ENCODE assay signal across 7 mouse cellular contexts in genomic region chr11:74925577-74926387, GRCm38 (mm10). TPM values are rescaled to one million over a fixed set of nuclear protein-coding genes. Genes with fewer than 3 reads are reported as not detected.
DNase-seq lines count a peak whose midpoint lies in the region; ATAC-seq lines count a peak whose summit lies in the region.

TSS of gene Smg6 (plus strand) at chr11:74925823.
TSS of gene Srr (minus strand) at chr11:74925948.

- H3K36me3 ChIP-seq in embryonic facial prominence, embryonic 12.5 days: peaks cover 8% of the 10 kb centered on the region
- H3K36me3 ChIP-seq in limb, embryonic 11.5 days (ENCODE audit: control insufficient read depth, insufficient read depth, low read length): peaks cover 4% of the 10 kb centered on the region; the same call in 1 of the 2 replicates
- peaks cover 11% of the 10 kb centered on the region for H3K36me3 ChIP-seq in midbrain, embryonic 14.5 days (ENCODE audit: control insufficient read depth, insufficient read depth, low read length)

- H3K4me1 ChIP-seq in embryonic facial prominence, embryonic 12.5 days: peaks cover 16% of the 10 kb centered on the region
- H3K4me1 ChIP-seq in limb, embryonic 11.5 days (ENCODE audit: control insufficient read depth, insufficient read depth, low read length): peaks cover 7% of the 10 kb centered on the region; the same call in 1 of the 2 replicates
- peaks cover 16% of the 10 kb centered on the region for H3K4me1 ChIP-seq in midbrain, embryonic 14.5 days (ENCODE audit: control insufficient read depth, insufficient read depth, low read length)

- DNase-seq in adrenal gland, postnatal 25 days: peak; percentile 96
- peak; percentile 100 for DNase-seq in heart, adult 11 months
- DNase-seq in kidney, adult 18-20 months: peak; percentile 93
- peak; percentile 98 for DNase-seq in limb, embryonic 11.5 days (ENCODE audit: low spot score)
- DNase-seq in midbrain, embryonic 14.5 days: peak; percentile 99
- DNase-seq in spleen, adult 18-20 months: peak; percentile 88 to 89

- ATAC-seq in embryonic facial prominence, embryonic 12.5 days (ENCODE audit: insufficient number of reproducible peaks, insufficient read depth, low FRiP score, low TSS enrichment): peak; percentile 93
- peak; percentile 94 for ATAC-seq in limb, embryonic 11.5 days (ENCODE audit: insufficient number of reproducible peaks, low FRiP score, low TSS enrichment, low read depth)
- peak; percentile 95 for ATAC-seq in midbrain, embryonic 14.5 days (ENCODE audit: low FRiP score, low TSS enrichment)

- H3K27me3 ChIP-seq in embryonic facial prominence, embryonic 12.5 days: no peaks in the 10 kb centered on the region
- H3K27me3 ChIP-seq in limb, embryonic 11.5 days (ENCODE audit: control insufficient read depth, insufficient read depth, low read length): no peaks in the 10 kb centered on the region
- H3K27me3 ChIP-seq in midbrain, embryonic 14.5 days (ENCODE audit: control insufficient read depth, insufficient read depth, low read length): no peaks in the 10 kb centered on the region

- no peaks in the 10 kb centered on the region for H3K9me3 ChIP-seq in embryonic facial prominence, embryonic 12.5 days
- no peaks in the 10 kb centered on the region for H3K9me3 ChIP-seq in limb, embryonic 11.5 days (ENCODE audit: control insufficient read depth, low read length)
- no peaks in the 10 kb centered on the region for H3K9me3 ChIP-seq in midbrain, embryonic 14.5 days (ENCODE audit: control insufficient read depth, low read length)

- peak within 1 kb of the TSS; percentile 80 for H3K4me3 ChIP-seq in embryonic facial prominence, embryonic 12.5 days
- H3K4me3 ChIP-seq in limb, embryonic 11.5 days (ENCODE audit: low read depth, low read length): peak within 1 kb of the TSS; percentile 98
- H3K4me3 ChIP-seq in midbrain, embryonic 14.5 days (replicated peaks; ENCODE audit: low read depth, low read length): peak within 1 kb of the TSS; percentile 89

- peak within 1 kb of the TSS; percentile 86 for H3K9ac ChIP-seq in embryonic facial prominence, embryonic 12.5 days
- H3K9ac ChIP-seq in limb, embryonic 11.5 days (ENCODE audit: low read length): peak within 1 kb of the TSS; percentile 87
- peak within 1 kb of the TSS; percentile 85 for H3K9ac ChIP-seq in midbrain, embryonic 14.5 days (replicated peaks; ENCODE audit: low read length)

- peak within 1 kb of the TSS; percentile 57 for H3K4me2 ChIP-seq in embryonic facial prominence, embryonic 12.5 days (replicated peaks)
- peak within 1 kb of the TSS; percentile 73 for H3K4me2 ChIP-seq in limb, embryonic 11.5 days (ENCODE audit: low read depth, severe bottlenecking)
- peak within 1 kb of the TSS; percentile 73 for H3K4me2 ChIP-seq in midbrain, embryonic 14.5 days (ENCODE audit: low read length)

- peak within 1 kb of the TSS; percentile 98 for H3K27ac ChIP-seq in embryonic facial prominence, embryonic 12.5 days
- H3K27ac ChIP-seq in limb, embryonic 11.5 days (replicated peaks; ENCODE audit: low read depth, low read length): peak within 1 kb of the TSS; percentile 97
- peak within 1 kb of the TSS; percentile 98 for H3K27ac ChIP-seq in midbrain, embryonic 14.5 days (replicated peaks; ENCODE audit: low read depth, low read length)

- under 1% methylated on average over 79 of the region's 88 CpGs for WGBS in embryonic facial prominence, embryonic 12.5 days
- 0% methylated on average over 76 of the region's 88 CpGs for WGBS in limb, embryonic 11.5 days
- WGBS in midbrain, embryonic 14.5 days: under 1% methylated on average over 88 of the region's 88 CpGs

RNA-seq across cellular contexts. Expression of gene Smg6, which starts in this region (rescaled TPM):
- total RNA-seq in adrenal gland, postnatal 25 days (2021): 27.0 and 32.8 TPM in 2 replicates
- 23.3 and 24.1 TPM in 2 replicates for polyA plus RNA-seq in embryonic facial prominence, embryonic 12.5 days (2016; fragmentation: Nextera tagmentation; extraction: Ambion mirVana)
- polyA plus RNA-seq in limb, embryonic 11.5 days (2014; fragmentation: Nextera tagmentation; extraction: Ambion mirVana): 18.5 and 20.8 TPM in 2 replicates
- polyA plus RNA-seq in midbrain, embryonic 14.5 days (2014; fragmentation: Nextera tagmentation; extraction: Ambion mirVana): 14.0 and 15.9 TPM in 2 replicates

RNA-seq across cellular contexts. Expression of gene Srr, which starts in this region (rescaled TPM):
- 45.8 and 64.4 TPM in 2 replicates for total RNA-seq in adrenal gland, postnatal 25 days (2021)
- polyA plus RNA-seq in embryonic facial prominence, embryonic 12.5 days (2016; fragmentation: Nextera tagmentation; extraction: Ambion mirVana): 29.9 and 30.0 TPM in 2 replicates
- polyA plus RNA-seq in limb, embryonic 11.5 days (2014; fragmentation: Nextera tagmentation; extraction: Ambion mirVana): 23.0 and 24.5 TPM in 2 replicates
- polyA plus RNA-seq in midbrain, embryonic 14.5 days (2014; fragmentation: Nextera tagmentation; extraction: Ambion mirVana): 34.4 and 49.9 TPM in 2 replicates

Comparison
In these comparisons a context has a peak if more than half of its experiments do, and no peak if none do; other contexts are left out.
1. Peak in every context shown above with its lines: DNase-seq, ATAC-seq, H3K4me3 ChIP-seq and H3K27ac ChIP-seq.